Mouse (Mus musculus): ENCODE measurements around the gene Cct5.

DNA sequence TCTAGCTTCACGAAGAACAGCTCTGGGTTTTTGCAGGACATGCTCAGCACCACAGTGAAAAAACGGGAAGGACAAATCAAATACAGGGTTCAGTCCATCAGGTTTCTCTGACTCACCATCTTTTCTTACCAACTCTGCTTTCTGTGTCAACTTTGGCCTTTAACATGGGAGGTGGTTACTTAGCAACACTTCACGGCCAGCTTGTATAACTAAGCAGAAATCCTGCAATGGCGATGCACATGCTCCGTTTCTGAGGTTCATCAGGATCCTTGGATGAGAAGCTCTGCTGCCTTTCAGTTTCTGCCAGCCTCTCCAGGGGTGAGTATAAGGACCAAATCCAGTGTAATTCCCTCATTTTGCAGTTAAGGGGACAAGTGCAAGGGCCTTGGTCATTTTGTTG, 36.4 kb downstream of the Cct5 start, which contains the start of gene Cmbl:
- TF ChIP-seq CTCF (conservative IDR thresholded peaks at IDR 0.05 in 1 of 2, IDR thresholded peaks at IDR 0.05 in 1 of 2; ENCODE audit: low read depth in 2 of 2, low read length in 2 of 2) (no peak), SIN3A (IDR thresholded peaks at IDR 0.05; ENCODE audit: low read length) (no peak), USF1 (IDR thresholded peaks at IDR 0.05; ENCODE audit: low read depth, low read length) (no peak), EP300 (IDR thresholded peaks at IDR 0.05; ENCODE audit: low read length) (no peak), POLR2A (IDR thresholded peaks at IDR 0.05; ENCODE audit: low read depth, low read length) (no peak), TCF12 (IDR thresholded peaks at IDR 0.05; ENCODE audit: low read depth, low read length) (no peak), JUN (IDR thresholded peaks at IDR 0.05; ENCODE audit: insufficient read depth, low read depth, low read length) (no peak), ZKSCAN1 (IDR thresholded peaks at IDR 0.05; ENCODE audit: borderline replicate concordance, low read depth, low read length) (no peak)

Measured in CH12.LX (cell line).